In genomic region chrX:38634801-38635637, GRCm38 (mm10) we compare ENCODE assay signal across 8 mouse cellular contexts. TPM values are rescaled to one million over a fixed set of nuclear protein-coding genes. Genes with fewer than 3 reads are reported as not detected.
DNase-seq lines count a peak whose midpoint lies in the region; ATAC-seq and TF ChIP-seq lines count a peak whose summit lies in the region.

C1galt1c1 (minus strand) TSS chrX:38635087.

- WGBS in hindbrain, postnatal 0 days, result 27% methylated on average over 32 of the region's 43 CpGs

- peak; percentile 95 for DNase-seq in ZHBTc4 (ENCODE audit: low read depth, low spot score)
- DNase-seq in gastrocnemius, adult 2 months, result peak; percentile 93
- peak; percentile 95 for DNase-seq in hindbrain, postnatal 0 days (ENCODE audit: low spot score)
- DNase-seq in left cerebral cortex, adult 2 months (ENCODE audit: extremely low spot score in 1 of 2, low spot score in 2 of 2), result peak; percentile 83 to 90
- peak; percentile 87 to 93 for DNase-seq in right cerebral cortex, adult 2 months (ENCODE audit: low spot score in 2 of 2)
- DNase-seq in urinary bladder, postnatal 14 days (ENCODE audit: low spot score), result peak; percentile 91

- H3K9ac ChIP-seq in hindbrain, postnatal 0 days (replicated peaks; ENCODE audit: low read length), result peak within 1 kb of the TSS; percentile 61

- intact Hi-C loops in gastrocnemius, adult 2 months (cut with DNase I), result loop anchor here (5.0 kb wide), 1 partner anchor 68 kb away; no protein-coding TSS in a partner anchor
- intact Hi-C loops in left cerebral cortex, adult 2 months (cut with DNase I), result loop anchor here (1.0 to 2.0 kb wide), 2 partner anchors 35 to 70 kb away; partner anchors contain the start of gene Mcts1

- ATAC-seq in common myeloid progenitor, adult 5-6 weeks (replicated peaks; ENCODE audit: low read depth, poor library complexity, severe bottlenecking), result peak; percentile 96
- ATAC-seq in hindbrain, postnatal 0 days, result peak; percentile 99
- peak; percentile 97 for ATAC-seq in megakaryocyte, adult 5-6 weeks (ENCODE audit: poor library complexity, severe bottlenecking)

- H3K27ac ChIP-seq in gastrocnemius, adult 2 months, result peak within 1 kb of the TSS; percentile 96
- peak within 1 kb of the TSS; percentile 89 for H3K27ac ChIP-seq in hindbrain, postnatal 0 days
- H3K27ac ChIP-seq in left cerebral cortex, adult 2 months, result peak within 1 kb of the TSS; percentile 87

- no peak for TF ChIP-seq CTCF in gastrocnemius, adult 2 months (IDR thresholded peaks at IDR 0.05)
- TF ChIP-seq CTCF in hindbrain, postnatal 0 days (IDR thresholded peaks at IDR 0.05; ENCODE audit: low read depth), result peak; percentile 43
- peak; percentile 4; the same call in 1 of the 2 replicates for TF ChIP-seq CTCF in left cerebral cortex, adult 2 months (IDR thresholded peaks at IDR 0.05)

- H3K36me3 ChIP-seq in hindbrain, postnatal 0 days (ENCODE audit: insufficient read depth, low read length), result no peaks in the 10 kb centered on the region

- H3K4me2 ChIP-seq in hindbrain, postnatal 0 days (ENCODE audit: low read depth, low read length), result peak within 1 kb of the TSS; percentile 58

- H3K9me3 ChIP-seq in hindbrain, postnatal 0 days (ENCODE audit: low read length), result no peaks in the 10 kb centered on the region

- no peaks in the 10 kb centered on the region for H3K4me1 ChIP-seq in hindbrain, postnatal 0 days (ENCODE audit: insufficient read depth, low read length)

- peak within 1 kb of the TSS; percentile 75 for H3K4me3 ChIP-seq in gastrocnemius, adult 2 months
- peak within 1 kb of the TSS; percentile 47 for H3K4me3 ChIP-seq in hindbrain, postnatal 0 days (ENCODE audit: low read length)
- H3K4me3 ChIP-seq in left cerebral cortex, adult 2 months, result peak within 1 kb of the TSS; percentile 59

- no peaks in the 10 kb centered on the region for H3K27me3 ChIP-seq in hindbrain, postnatal 0 days (ENCODE audit: insufficient read depth, low read length)

RNA-seq across cellular contexts. Expression of gene C1galt1c1, which starts in this region (rescaled TPM):
- 26.7 and 38.4 TPM in 2 replicates for total RNA-seq in common myeloid progenitor, adult 5-6 weeks (2017)
- total RNA-seq in gastrocnemius, adult 2 months (2021), result 10 to 100 TPM in 1 of 2 experiments, 1 to 10 TPM in 1; 9.6 to 10.5 TPM
- 10.4 and 15.4 TPM in 2 replicates for total RNA-seq in hindbrain, postnatal 0 days (2014; rRNA removed)
- polyA plus RNA-seq in hindbrain, postnatal 0 days (2015; fragmentation: Nextera tagmentation; extraction: Ambion mirVana), result 24.9 and 26.3 TPM in 2 replicates
- total RNA-seq in left cerebral cortex, adult 2 months (2021), result 10 to 100 TPM; 24.9 to 25.2 TPM
- total RNA-seq in megakaryocyte, adult 5-6 weeks (2015), result 347 and 386 TPM in 2 replicates
- 408 and 475 TPM in 2 replicates for total RNA-seq in megakaryocyte, adult 5-6 weeks (2017)

Comparison
In these comparisons a context has a peak if more than half of its experiments do, and no peak if none do; other contexts are left out.
1. Peak in every context shown above with its lines: DNase-seq, ATAC-seq, H3K4me3 ChIP-seq and H3K27ac ChIP-seq.